Mouse (Mus musculus) midbrain, embryonic 15.5 days (tissue): ENCODE data around the gene Rif1. TPM values are rescaled to one million over a fixed set of nuclear protein-coding genes. Genes with fewer than 3 reads are reported as not detected.
"Not testable (repeated sequence)": the region's sequence is repeated elsewhere in the genome, so short reads cannot be mapped to it uniquely, and the experiment has no call there.

Source experiments
- ATAC-seq: fragments of 200-750 bp; cut with Nextera tagmentation; replicated peaks from 2 replicates; pipeline ENCODE4 v1.8.0; 2017; ENCODE audit warnings: moderate TSS enrichment
- H3K27ac ChIP-seq: fragments of 300-500 bp; sonication (generic); 2 replicates; pipeline ENCODE4 v1.5.1; 2015; ENCODE audit warnings: mild to moderate bottlenecking, inconsistent platforms
- H3K27me3 ChIP-seq: fragments of 300-500 bp; sonication (generic); replicated peaks from 2 replicates; pipeline ENCODE4 v1.6.1; 2015; ENCODE audit warnings: inconsistent platforms
- H3K36me3 ChIP-seq: fragments of 300-500 bp; sonication (generic); replicated peaks from 2 replicates; pipeline ENCODE4 v1.6.1; 2015; ENCODE audit warnings: inconsistent platforms
- H3K4me1 ChIP-seq: fragments of 300-500 bp; sonication (generic); 2 replicates; pipeline ENCODE4 v1.6.1; 2015; ENCODE audit warnings: inconsistent platforms
- H3K4me2 ChIP-seq: fragments of 300-500 bp; sonication (generic); 2 replicates; pipeline ENCODE4 v1.6.1; 2015; ENCODE audit warnings: inconsistent platforms, mild to moderate bottlenecking, moderate library complexity
- H3K4me3 ChIP-seq: fragments of 300-500 bp; sonication (generic); 2 replicates; pipeline ENCODE4 v1.5.1; 2015; ENCODE audit warnings: mild to moderate bottlenecking, inconsistent platforms
- H3K9ac ChIP-seq: fragments of 300-500 bp; sonication (generic); 2 replicates; pipeline ENCODE4 v1.6.1; 2015; ENCODE audit warnings: mild to moderate bottlenecking, inconsistent platforms
- H3K9me3 ChIP-seq: fragments of 300-500 bp; sonication (generic); 2 replicates; pipeline ENCODE4 v1.6.1; 2016; ENCODE audit warnings: inconsistent platforms
- WGBS: fragments of 180-500 bp; shearing (Covaris S2); methylation state at CpG from one replicate; pipeline ENCODE4 v1.1.7; 2015; ENCODE audit warnings: mixed read lengths; 5-methylcytosine and 5-hydroxymethylcytosine counted together
- polyA plus RNA-seq: library from polyadenylated mRNA; unstranded; fragments of >200 nt; fragmentation: Nextera tagmentation; extraction: Ambion mirVana; gene quantifications from 2 replicates; pipeline ENCODE4 v1.2.1, GENCODE M21; 2015

The Rif1 gene
- polyA plus RNA-seq, 1 experiment from 2014 or later: 23.8 TPM

- WGBS: 89% methylated on average over 2 of the region's 2 CpGs
- no peaks in the 10 kb centered on the region for H3K27me3 ChIP-seq
- no peak for ATAC-seq
- H3K27ac ChIP-seq: no peak overlapping the region
- no peaks in the 10 kb centered on the region for H3K9me3 ChIP-seq
- H3K4me3 ChIP-seq: no peak overlapping the region
- no peak overlapping the region for H3K4me2 ChIP-seq
- peaks cover 4% of the 10 kb centered on the region; the same call in 1 of the 2 replicates for H3K36me3 ChIP-seq
- no peak overlapping the region for H3K9ac ChIP-seq
- peaks cover 11% of the 10 kb centered on the region for H3K4me1 ChIP-seq
Measured at GRCm38 (mm10) chr2:52078666-52079065, 6.0 kb downstream of the Rif1 start.

GRCm38 (mm10) chr2:52084013-52084412, 11.4 kb downstream of the Rif1 start:
- Histone ChIP-seq H3K27ac (no peak overlapping the region), H3K4me2 (no peak overlapping the region), H3K9me3 (no peaks in the 10 kb centered on the region), H3K27me3 (no peaks in the 10 kb centered on the region), H3K9ac (no peak overlapping the region), H3K36me3 (peaks cover 8% of the 10 kb centered on the region; the same call in 1 of the 2 replicates), H3K4me1 (no peaks in the 10 kb centered on the region), H3K4me3 (no peak overlapping the region)
- ATAC-seq: no peak
- 98% methylated on average over 3 of the region's 3 CpGs for WGBS

- H3K9ac ChIP-seq: no peak overlapping the region
- H3K4me2 ChIP-seq: no peak overlapping the region
- H3K36me3 ChIP-seq: peaks cover 5% of the 10 kb centered on the region; the same call in 1 of the 2 replicates
- no peaks in the 10 kb centered on the region for H3K9me3 ChIP-seq
- H3K4me3 ChIP-seq: no peak overlapping the region
- 93% methylated on average over 2 of the region's 2 CpGs for WGBS
- no peaks in the 10 kb centered on the region for H3K27me3 ChIP-seq
- H3K27ac ChIP-seq: no peak overlapping the region
- no peaks in the 10 kb centered on the region for H3K4me1 ChIP-seq
- ATAC-seq: no peak
Measured at GRCm38 (mm10) chr2:52084571-52084970, 11.9 kb downstream of the Rif1 start.

GRCm38 (mm10) chr2:52114086-52114485, 41.5 kb downstream of the Rif1 start:
- no peaks in the 10 kb centered on the region for H3K4me1 ChIP-seq
- no peaks in the 10 kb centered on the region for H3K27me3 ChIP-seq
- H3K9me3 ChIP-seq: no peaks in the 10 kb centered on the region
- ATAC-seq: no peak
- 94% methylated on average over 1 of the region's 1 CpGs for WGBS
- no peak overlapping the region for H3K4me3 ChIP-seq
- no peak overlapping the region for H3K4me2 ChIP-seq
- H3K9ac ChIP-seq: no peak overlapping the region
- peaks cover 43% of the 10 kb centered on the region for H3K36me3 ChIP-seq
- no peak overlapping the region for H3K27ac ChIP-seq

GRCm38 (mm10) chr2:52131370-52131769, 58.7 kb downstream of the Rif1 start:
- WGBS: 97% methylated on average over 20 of the region's 20 CpGs
- not testable (repeated sequence) for H3K27ac ChIP-seq, ATAC-seq

GRCm38 (mm10) chr2:52133351-52133750, 60.7 kb downstream of the Rif1 start:
- 92% methylated on average over 2 of the region's 2 CpGs for WGBS
- Histone ChIP-seq H3K27ac (no peak overlapping the region), H3K9ac (no peak overlapping the region), H3K4me2 (no peak overlapping the region), H3K27me3 (no peaks in the 10 kb centered on the region), H3K9me3 (no peaks in the 10 kb centered on the region), H3K4me3 (no peak overlapping the region), H3K36me3 (no peaks in the 10 kb centered on the region), H3K4me1 (no peaks in the 10 kb centered on the region)
- ATAC-seq: no peak

More at GRCm38 (mm10) chr2:52131370-52131769, 58.7 kb downstream of the Rif1 start:
- H3K4me2 ChIP-seq, H3K4me1 ChIP-seq, H3K36me3 ChIP-seq, H3K4me3 ChIP-seq, H3K9ac ChIP-seq, H3K27me3 ChIP-seq, H3K9me3 ChIP-seq: not testable (repeated sequence)

DNA sequence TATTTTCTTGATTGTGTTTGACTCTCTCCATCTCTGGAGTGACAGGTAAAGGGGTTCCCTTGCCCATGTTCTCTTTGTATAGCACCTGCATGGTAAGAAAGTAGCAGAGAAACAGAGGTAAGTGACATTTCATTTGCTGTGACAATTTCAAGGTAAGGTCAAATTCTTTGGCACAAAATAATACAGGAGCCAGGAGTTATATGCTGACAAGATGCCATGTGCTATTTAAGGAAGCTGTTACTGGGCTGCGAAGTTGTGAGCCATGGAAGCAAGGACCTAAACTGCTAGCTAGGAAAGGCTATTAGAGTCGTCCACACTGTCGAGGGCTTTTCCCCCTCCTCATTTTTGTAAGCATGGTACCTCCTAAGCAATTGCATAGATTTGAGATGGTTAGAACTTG, 80.4 kb downstream of the Rif1 start:
- Histone ChIP-seq H3K4me3 (no peak overlapping the region), H3K9ac (no peak overlapping the region), H3K4me2 (no peak overlapping the region), H3K27me3 (no peaks in the 10 kb centered on the region), H3K27ac (no peak overlapping the region), H3K4me1 (no peaks in the 10 kb centered on the region), H3K36me3 (no peaks in the 10 kb centered on the region), H3K9me3 (no peaks in the 10 kb centered on the region)
- 89% methylated on average over 3 of the region's 3 CpGs for WGBS
- no peak for ATAC-seq

DNA sequence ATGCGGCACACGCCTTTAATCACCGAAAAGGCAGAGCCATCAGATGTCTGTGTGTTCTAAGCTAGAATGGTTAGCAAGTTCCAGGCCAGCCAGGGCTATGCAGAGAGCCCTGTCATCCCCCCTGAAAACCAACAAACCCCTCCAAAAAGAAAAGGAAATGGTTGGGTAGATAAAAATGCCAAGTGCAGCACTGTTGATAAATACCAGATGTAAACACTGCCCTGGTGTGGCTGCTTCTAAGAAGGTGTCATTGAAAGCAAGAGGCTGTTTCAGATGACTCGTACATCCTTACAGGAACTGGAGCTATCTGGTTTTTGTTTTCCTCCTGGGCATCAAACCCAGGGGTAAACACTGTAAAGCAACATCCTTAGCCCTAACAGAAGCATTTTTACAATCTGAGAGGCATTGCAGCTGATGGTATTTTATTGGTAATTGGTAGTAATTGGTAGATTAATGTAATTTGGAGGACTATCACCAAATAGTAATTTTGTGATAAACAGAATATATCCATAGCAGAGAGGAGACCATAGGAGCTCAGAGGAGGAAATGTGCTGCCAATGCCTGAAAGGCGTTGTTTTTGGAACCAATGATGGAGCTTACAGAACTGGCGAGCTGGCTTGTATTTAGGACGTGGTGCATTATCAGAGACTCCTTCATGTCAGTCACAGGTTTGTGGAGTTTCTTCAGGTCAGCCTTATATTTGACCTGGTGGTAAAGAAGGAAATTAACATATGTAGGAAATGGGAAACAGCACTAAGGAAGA, 96.8 kb downstream of the Rif1 start:
- WGBS: 94% methylated on average over 7 of the region's 7 CpGs
- Histone ChIP-seq H3K9me3 (no peaks in the 10 kb centered on the region), H3K4me3 (no peak overlapping the region), H3K27ac (no peak overlapping the region), H3K36me3 (no peaks in the 10 kb centered on the region), H3K27me3 (no peaks in the 10 kb centered on the region), H3K4me2 (no peak overlapping the region), H3K9ac (no peak overlapping the region), H3K4me1 (no peaks in the 10 kb centered on the region)
- ATAC-seq: no peak

Other genes starting within 250 kb of the Rif1 start
- gene Rbm43, start 137.7 kb upstream of the Rif1 start, polyA plus RNA-seq: 5.1 and 6.1 TPM in 2 replicates
- gene Nmi, start 99.3 kb upstream of the Rif1 start, polyA plus RNA-seq: 3.7 and 4.2 TPM in 2 replicates
- 3.2 and 3.7 TPM in 2 replicates for gene Tnfaip6, start 34.8 kb upstream of the Rif1 start, polyA plus RNA-seq